Mouse (Mus musculus) urinary bladder, postnatal 4 days (tissue): Measurements from ENCODE around the gene Abcg1.

Experiments
- DNase-seq, 2 experiments: peaks; one replicate each; pipeline ENCODE4 v3.0.0; 2021 to 2022; ENCODE audit warnings: low spot score in 2 of 2

The Abcg1 gene

GRCm38 (mm10) chr17:31079078-31079840 lies 21.8 kb downstream of the Abcg1 start:
- DNase-seq: no peak

GRCm38 (mm10) chr17:31082296-31083078 lies 25.0 kb downstream of the Abcg1 start:
- DNase-seq: no peak

GRCm38 (mm10) chr17:31085519-31085918 lies 28.0 kb downstream of the Abcg1 start:
- DNase-seq: no peak

- no peak for DNase-seq
Measured at GRCm38 (mm10) chr17:31086196-31086595, 28.7 kb downstream of the Abcg1 start.

GRCm38 (mm10) chr17:31088711-31089110 lies 31.2 kb downstream of the Abcg1 start:
- DNase-seq: no peak

- no peak for DNase-seq
Measured at GRCm38 (mm10) chr17:31089848-31090247, 32.4 kb downstream of the Abcg1 start.

- DNase-seq: no peak
Measured at GRCm38 (mm10) chr17:31091023-31091735, 33.7 kb downstream of the Abcg1 start.

- no peak for DNase-seq
Measured at GRCm38 (mm10) chr17:31094781-31095180, 37.3 kb downstream of the Abcg1 start.

GRCm38 (mm10) chr17:31095570-31095969 lies 38.1 kb downstream of the Abcg1 start:
- DNase-seq: no peak

GRCm38 (mm10) chr17:31096893-31097292 lies 39.4 kb downstream of the Abcg1 start:
- no peak for DNase-seq

GRCm38 (mm10) chr17:31098788-31099187 lies 41.3 kb downstream of the Abcg1 start:
- no peak for DNase-seq

- no peak for DNase-seq
Measured at GRCm38 (mm10) chr17:31103007-31103570, 45.6 kb downstream of the Abcg1 start.

GRCm38 (mm10) chr17:31103823-31104222 lies 46.3 kb downstream of the Abcg1 start:
- no peak for DNase-seq

- DNase-seq: no peak
Measured at GRCm38 (mm10) chr17:31108388-31108787, 50.9 kb downstream of the Abcg1 start.

GRCm38 (mm10) chr17:31113191-31113856 lies 55.8 kb downstream of the Abcg1 start:
- DNase-seq: no peak

GRCm38 (mm10) chr17:31116063-31116462 lies 58.6 kb downstream of the Abcg1 start:
- no peak for DNase-seq

GRCm38 (mm10) chr17:31117946-31118345 lies 60.5 kb downstream of the Abcg1 start:
- DNase-seq: no peak

- DNase-seq: peak; percentile 39 to 75
Measured at GRCm38 (mm10) chr17:31119429-31119828, 62.0 kb downstream of the Abcg1 start.

GRCm38 (mm10) chr17:31121975-31122374 lies 64.5 kb downstream of the Abcg1 start:
- DNase-seq: no peak

GRCm38 (mm10) chr17:31125548-31126266 lies 68.2 kb downstream of the Abcg1 start:
- no peak for DNase-seq
